Mouse (Mus musculus): ENCODE results near the gene Cyp26c1. TPM values are rescaled to one million over a fixed set of nuclear protein-coding genes. Genes with fewer than 3 reads are reported as not detected.

Cyp26c1 gene
- polyA plus RNA-seq, 2 experiments = 0.01 TPM; not detected in 1

GRCm38 (mm10) chr19:37686347-37686746 is 966 bp downstream of the Cyp26c1 start:
- no peak for TF ChIP-seq EP300 (IDR thresholded peaks at IDR 0.05; ENCODE audit: low read depth)
- TF ChIP-seq CTCF (IDR thresholded peaks at IDR 0.05; ENCODE audit: low read depth) = no peak

GRCm38 (mm10) chr19:37686941-37687850 is 1.8 kb downstream of the Cyp26c1 start:
- WGBS (ENCODE audit: insufficient replicate concordance) = 30% methylated on average over 62 of the region's 62 CpGs

More at GRCm38 (mm10) chr19:37686347-37686746, 966 bp downstream of the Cyp26c1 start:
- Histone ChIP-seq H3K9me3 (ENCODE audit: control insufficient read depth, low read length) (no peaks in the 10 kb centered on the region), H3K36me3 (replicated peaks; ENCODE audit: control insufficient read depth, insufficient read depth, low read depth) (no peaks in the 10 kb centered on the region), H3K4me3 (ENCODE audit: insufficient read depth in 1 of 2, low read depth in 2 of 2, low read length in 2 of 2) (no peak overlapping the region), H3K4me2 (ENCODE audit: low read depth) (no peak overlapping the region), H3K27me3 (ENCODE audit: control insufficient read depth, insufficient read depth, low read length) (peaks cover 21% of the 10 kb centered on the region), H3K27ac (no peak overlapping the region), H3K9ac (replicated peaks) (no peak overlapping the region), H3K4me1 (replicated peaks; ENCODE audit: control insufficient read depth in 2 of 2, insufficient read depth in 2 of 2, low read length in 1 of 2) (no peaks in the 10 kb centered on the region)
- DNase-seq (ENCODE audit: low read depth in 3 of 3, low spot score in 3 of 3) (no peak), ATAC-seq (ENCODE audit: insufficient read depth) (no peak)
- 62% methylated on average over 23 of the region's 23 CpGs for WGBS (ENCODE audit: insufficient replicate concordance)

GRCm38 (mm10) chr19:37689478-37689877 is 4.1 kb downstream of the Cyp26c1 start:
- DNase-seq (ENCODE audit: low read depth in 3 of 3, low spot score in 3 of 3) = no peak
- WGBS (ENCODE audit: insufficient replicate concordance) = 48% methylated on average over 5 of the region's 5 CpGs
- Histone ChIP-seq H3K36me3 (replicated peaks; ENCODE audit: control insufficient read depth, insufficient read depth, low read depth) (no peaks in the 10 kb centered on the region), H3K4me3 (ENCODE audit: insufficient read depth in 1 of 2, low read depth in 2 of 2, low read length in 2 of 2) (no peak overlapping the region), H3K4me2 (ENCODE audit: low read depth) (no peak overlapping the region), H3K27ac (no peak overlapping the region), H3K4me1 (replicated peaks; ENCODE audit: control insufficient read depth in 2 of 2, insufficient read depth in 2 of 2, low read length in 1 of 2) (no peaks in the 10 kb centered on the region), H3K27me3 (ENCODE audit: control insufficient read depth, insufficient read depth, low read length) (peaks cover 53% of the 10 kb centered on the region), H3K9ac (replicated peaks) (no peak overlapping the region), H3K9me3 (ENCODE audit: control insufficient read depth, low read length) (no peaks in the 10 kb centered on the region)
- no peak for ATAC-seq (ENCODE audit: insufficient read depth)
- TF ChIP-seq CTCF (IDR thresholded peaks at IDR 0.05; ENCODE audit: low read depth) (no peak), EP300 (IDR thresholded peaks at IDR 0.05; ENCODE audit: low read depth) (no peak)

More at GRCm38 (mm10) chr19:37686941-37687850, 1.8 kb downstream of the Cyp26c1 start:
- H3K9me3 ChIP-seq (ENCODE audit: control insufficient read depth, low read length) = no peaks in the 10 kb centered on the region
- H3K4me2 ChIP-seq (ENCODE audit: low read depth) = no peak overlapping the region
- no peak for ATAC-seq (ENCODE audit: insufficient read depth)
- no peaks in the 10 kb centered on the region for H3K4me1 ChIP-seq (replicated peaks; ENCODE audit: control insufficient read depth in 2 of 2, insufficient read depth in 2 of 2, low read length in 1 of 2)
- no peak for DNase-seq (ENCODE audit: low read depth in 3 of 3, low spot score in 3 of 3)
- no peak overlapping the region for H3K9ac ChIP-seq (replicated peaks)
- peaks cover 30% of the 10 kb centered on the region for H3K27me3 ChIP-seq (ENCODE audit: control insufficient read depth, insufficient read depth, low read length)
- no peaks in the 10 kb centered on the region for H3K36me3 ChIP-seq (replicated peaks; ENCODE audit: control insufficient read depth, insufficient read depth, low read depth)
- no peak overlapping the region for H3K4me3 ChIP-seq (ENCODE audit: insufficient read depth in 1 of 2, low read depth in 2 of 2, low read length in 2 of 2)
- no peak overlapping the region for H3K27ac ChIP-seq
- TF ChIP-seq EP300 (IDR thresholded peaks at IDR 0.05; ENCODE audit: low read depth) (no peak), CTCF (IDR thresholded peaks at IDR 0.05; ENCODE audit: low read depth) (peak; percentile 64)

- no peak for ATAC-seq (ENCODE audit: insufficient read depth)
- Histone ChIP-seq H3K27me3 (ENCODE audit: control insufficient read depth, insufficient read depth, low read length) (peaks cover 65% of the 10 kb centered on the region), H3K4me1 (replicated peaks; ENCODE audit: control insufficient read depth in 2 of 2, insufficient read depth in 2 of 2, low read length in 1 of 2) (no peaks in the 10 kb centered on the region), H3K36me3 (replicated peaks; ENCODE audit: control insufficient read depth, insufficient read depth, low read depth) (no peaks in the 10 kb centered on the region), H3K9ac (replicated peaks) (no peak overlapping the region), H3K4me2 (ENCODE audit: low read depth) (no peak overlapping the region), H3K4me3 (ENCODE audit: insufficient read depth in 1 of 2, low read depth in 2 of 2, low read length in 2 of 2) (no peak overlapping the region), H3K27ac (no peak overlapping the region), H3K9me3 (ENCODE audit: control insufficient read depth, low read length) (no peaks in the 10 kb centered on the region)
- peak; percentile 60 for TF ChIP-seq CTCF (IDR thresholded peaks at IDR 0.05; ENCODE audit: low read depth)
- TF ChIP-seq EP300 (IDR thresholded peaks at IDR 0.05; ENCODE audit: low read depth) = no peak
- 22% methylated on average over 29 of the region's 29 CpGs for WGBS (ENCODE audit: insufficient replicate concordance)
- DNase-seq (ENCODE audit: low read depth in 3 of 3, low spot score in 3 of 3) = no peak
Observed at GRCm38 (mm10) chr19:37690716-37691115, 5.3 kb downstream of the Cyp26c1 start.

- no peak for ATAC-seq (ENCODE audit: insufficient read depth)
- TF ChIP-seq EP300 (IDR thresholded peaks at IDR 0.05; ENCODE audit: low read depth) (no peak), CTCF (IDR thresholded peaks at IDR 0.05; ENCODE audit: low read depth) (no peak)
- WGBS (ENCODE audit: insufficient replicate concordance) = 2% methylated on average over 40 of the region's 40 CpGs
Observed at GRCm38 (mm10) chr19:37692879-37693278, 7.5 kb downstream of the Cyp26c1 start.

More at GRCm38 (mm10) chr19:37692879-37693278, 7.5 kb downstream of the Cyp26c1 start:
- Histone ChIP-seq H3K9ac (replicated peaks) (no peak overlapping the region), H3K9me3 (ENCODE audit: control insufficient read depth, low read length) (no peaks in the 10 kb centered on the region), H3K4me1 (replicated peaks; ENCODE audit: control insufficient read depth in 2 of 2, insufficient read depth in 2 of 2, low read length in 1 of 2) (no peaks in the 10 kb centered on the region), H3K36me3 (replicated peaks; ENCODE audit: control insufficient read depth, insufficient read depth, low read depth) (no peaks in the 10 kb centered on the region), H3K27ac (no peak overlapping the region), H3K27me3 (ENCODE audit: control insufficient read depth, insufficient read depth, low read length) (peaks cover 83% of the 10 kb centered on the region), H3K4me3 (ENCODE audit: insufficient read depth in 1 of 2, low read depth in 2 of 2, low read length in 2 of 2) (peak overlapping the region in 1 of 2 experiments; percentile 35; a peak in 1 of 4 replicates), H3K4me2 (ENCODE audit: low read depth) (peak overlapping the region; percentile 39)
- DNase-seq (ENCODE audit: low read depth in 3 of 3, low spot score in 3 of 3) = no peak

All from liver, embryonic 14.5 days (tissue).